Mouse (Mus musculus): ENCODE measurements around the gene Dab2ip. TPM values are rescaled to one million over a fixed set of nuclear protein-coding genes. Genes with fewer than 3 reads are reported as not detected.

Gene Dab2ip
- polyA plus RNA-seq, 1 experiment from 2014 or later = 9.1 TPM

GRCm38 (mm10) chr2:35718003-35718500, 160.0 kb downstream of the Dab2ip start:
- 60% methylated on average over 5 of the region's 5 CpGs for WGBS (ENCODE audit: insufficient replicate concordance)

GRCm38 (mm10) chr2:35718662-35719061, 160.6 kb downstream of the Dab2ip start:
- H3K27ac ChIP-seq (ENCODE audit: low read depth) = peak overlapping the region; percentile 64; the same call in 1 of the 2 replicates
- H3K36me3 ChIP-seq (replicated peaks; ENCODE audit: insufficient read depth, low read length) = peaks cover 19% of the 10 kb centered on the region
- no peaks in the 10 kb centered on the region for H3K9me3 ChIP-seq (ENCODE audit: low read length)
- no peaks in the 10 kb centered on the region for H3K27me3 ChIP-seq (ENCODE audit: insufficient read depth, low read length)
- peaks cover 6% of the 10 kb centered on the region; the same call in 1 of the 2 replicates for H3K4me1 ChIP-seq (ENCODE audit: insufficient read depth)
- DNase-seq = no peak
- H3K4me3 ChIP-seq (ENCODE audit: low read depth, low read length) = no peak overlapping the region
- no peak overlapping the region for H3K4me2 ChIP-seq (ENCODE audit: low read depth, low read length)
- no peak for ATAC-seq
- 81% methylated on average over 9 of the region's 9 CpGs for WGBS (ENCODE audit: insufficient replicate concordance)
- TF ChIP-seq CTCF (IDR thresholded peaks at IDR 0.05; ENCODE audit: low read depth) (no peak), EP300 (IDR thresholded peaks at IDR 0.05; ENCODE audit: low read depth) (no peak)
- H3K9ac ChIP-seq (replicated peaks) = no peak overlapping the region

More at GRCm38 (mm10) chr2:35718003-35718500, 160.0 kb downstream of the Dab2ip start:
- Histone ChIP-seq H3K27me3 (ENCODE audit: insufficient read depth, low read length) (no peaks in the 10 kb centered on the region), H3K9ac (replicated peaks) (no peak overlapping the region), H3K4me3 (ENCODE audit: low read depth, low read length) (no peak overlapping the region), H3K4me1 (ENCODE audit: insufficient read depth) (peaks cover 6% of the 10 kb centered on the region; the same call in 1 of the 2 replicates), H3K4me2 (ENCODE audit: low read depth, low read length) (no peak overlapping the region), H3K27ac (ENCODE audit: low read depth) (peak overlapping the region; percentile 64; the same call in 1 of the 2 replicates), H3K36me3 (replicated peaks; ENCODE audit: insufficient read depth, low read length) (peaks cover 17% of the 10 kb centered on the region), H3K9me3 (ENCODE audit: low read length) (no peaks in the 10 kb centered on the region)
- DNase-seq (no peak), ATAC-seq (0 out of 2 replicates have a peak, but pooled peaks have one; percentile 13)
- TF ChIP-seq CTCF (IDR thresholded peaks at IDR 0.05; ENCODE audit: low read depth) (no peak), EP300 (IDR thresholded peaks at IDR 0.05; ENCODE audit: low read depth) (no peak)

GRCm38 (mm10) chr2:35719230-35720005, 161.4 kb downstream of the Dab2ip start:
- H3K27me3 ChIP-seq (ENCODE audit: insufficient read depth, low read length) = no peaks in the 10 kb centered on the region
- no peak overlapping the region for H3K27ac ChIP-seq (ENCODE audit: low read depth)
- ATAC-seq (no peak), DNase-seq (no peak)
- H3K4me3 ChIP-seq (ENCODE audit: low read depth, low read length) = no peak overlapping the region
- H3K9me3 ChIP-seq (ENCODE audit: low read length) = no peaks in the 10 kb centered on the region
- H3K4me1 ChIP-seq (ENCODE audit: insufficient read depth) = peaks cover 6% of the 10 kb centered on the region; the same call in 1 of the 2 replicates
- no peak for TF ChIP-seq EP300 (IDR thresholded peaks at IDR 0.05; ENCODE audit: low read depth)
- no peak for TF ChIP-seq CTCF (IDR thresholded peaks at IDR 0.05; ENCODE audit: low read depth)
- 78% methylated on average over 12 of the region's 12 CpGs for WGBS (ENCODE audit: insufficient replicate concordance)
- no peak overlapping the region for H3K4me2 ChIP-seq (ENCODE audit: low read depth, low read length)
- H3K9ac ChIP-seq (replicated peaks) = no peak overlapping the region
- peaks cover 21% of the 10 kb centered on the region for H3K36me3 ChIP-seq (replicated peaks; ENCODE audit: insufficient read depth, low read length)

GRCm38 (mm10) chr2:35720104-35720503, 162.0 kb downstream of the Dab2ip start:
- TF ChIP-seq EP300 (IDR thresholded peaks at IDR 0.05; ENCODE audit: low read depth) (no peak), CTCF (IDR thresholded peaks at IDR 0.05; ENCODE audit: low read depth) (no peak)
- Histone ChIP-seq H3K27ac (ENCODE audit: low read depth) (no peak overlapping the region), H3K27me3 (ENCODE audit: insufficient read depth, low read length) (no peaks in the 10 kb centered on the region), H3K4me3 (ENCODE audit: low read depth, low read length) (no peak overlapping the region), H3K4me1 (ENCODE audit: insufficient read depth) (peaks cover 4% of the 10 kb centered on the region; the same call in 1 of the 2 replicates), H3K4me2 (ENCODE audit: low read depth, low read length) (no peak overlapping the region), H3K36me3 (replicated peaks; ENCODE audit: insufficient read depth, low read length) (peaks cover 21% of the 10 kb centered on the region), H3K9me3 (ENCODE audit: low read length) (no peaks in the 10 kb centered on the region), H3K9ac (replicated peaks) (no peak overlapping the region)
- 88% methylated on average over 12 of the region's 12 CpGs for WGBS (ENCODE audit: insufficient replicate concordance)
- DNase-seq (no peak), ATAC-seq (no peak)

- 88% methylated on average over 13 of the region's 13 CpGs for WGBS (ENCODE audit: insufficient replicate concordance)
- Histone ChIP-seq H3K27ac (ENCODE audit: low read depth) (no peak overlapping the region), H3K4me3 (ENCODE audit: low read depth, low read length) (no peak overlapping the region), H3K9ac (replicated peaks) (no peak overlapping the region), H3K36me3 (replicated peaks; ENCODE audit: insufficient read depth, low read length) (peaks cover 17% of the 10 kb centered on the region), H3K27me3 (ENCODE audit: insufficient read depth, low read length) (no peaks in the 10 kb centered on the region), H3K4me2 (ENCODE audit: low read depth, low read length) (no peak overlapping the region), H3K4me1 (ENCODE audit: insufficient read depth) (peaks cover 4% of the 10 kb centered on the region; the same call in 1 of the 2 replicates), H3K9me3 (ENCODE audit: low read length) (no peaks in the 10 kb centered on the region)
- ATAC-seq = no peak
- TF ChIP-seq EP300 (IDR thresholded peaks at IDR 0.05; ENCODE audit: low read depth) = no peak
- TF ChIP-seq CTCF (IDR thresholded peaks at IDR 0.05; ENCODE audit: low read depth) = no peak
- no peak for DNase-seq
Measured at GRCm38 (mm10) chr2:35720550-35720949, 162.5 kb downstream of the Dab2ip start.

GRCm38 (mm10) chr2:35720956-35721355, 162.9 kb downstream of the Dab2ip start:
- H3K27me3 ChIP-seq (ENCODE audit: insufficient read depth, low read length) = no peaks in the 10 kb centered on the region
- H3K4me1 ChIP-seq (ENCODE audit: insufficient read depth) = peaks cover 4% of the 10 kb centered on the region; the same call in 1 of the 2 replicates
- 75% methylated on average over 9 of the region's 9 CpGs for whole genome bisulfite sequencing (ENCODE audit: insufficient replicate concordance)
- H3K9ac ChIP-seq (replicated peaks) = no peak overlapping the region
- H3K4me2 ChIP-seq (ENCODE audit: low read depth, low read length) = no peak overlapping the region
- TF ChIP-seq CTCF (IDR thresholded peaks at IDR 0.05; ENCODE audit: low read depth) (no peak), EP300 (IDR thresholded peaks at IDR 0.05; ENCODE audit: low read depth) (no peak)
- H3K4me3 ChIP-seq (ENCODE audit: low read depth, low read length) = no peak overlapping the region
- H3K27ac ChIP-seq (ENCODE audit: low read depth) = no peak overlapping the region
- no peak for DNase-seq
- no peak for ATAC-seq
- H3K36me3 ChIP-seq (replicated peaks; ENCODE audit: insufficient read depth, low read length) = peaks cover 19% of the 10 kb centered on the region
- H3K9me3 ChIP-seq (ENCODE audit: low read length) = no peaks in the 10 kb centered on the region
